Mouse (Mus musculus) kidney, postnatal 4 days (tissue): ENCODE results near the gene Rabgap1l.
"Not testable (repeated sequence)": the region's sequence is repeated elsewhere in the genome, so short reads cannot be mapped to it uniquely, and the experiment has no call there.

ENCODE experiments used
- DNase-seq, 2 experiments: peaks; one replicate each; pipeline ENCODE4 v3.0.0; 2021; ENCODE audit warnings: mixed read lengths in 2 of 2

Gene Rabgap1l

GRCm38 (mm10) chr1:160692224-160693093 lies 100.6 kb downstream of the Rabgap1l start:
- DNase-seq = no peak

DNA sequence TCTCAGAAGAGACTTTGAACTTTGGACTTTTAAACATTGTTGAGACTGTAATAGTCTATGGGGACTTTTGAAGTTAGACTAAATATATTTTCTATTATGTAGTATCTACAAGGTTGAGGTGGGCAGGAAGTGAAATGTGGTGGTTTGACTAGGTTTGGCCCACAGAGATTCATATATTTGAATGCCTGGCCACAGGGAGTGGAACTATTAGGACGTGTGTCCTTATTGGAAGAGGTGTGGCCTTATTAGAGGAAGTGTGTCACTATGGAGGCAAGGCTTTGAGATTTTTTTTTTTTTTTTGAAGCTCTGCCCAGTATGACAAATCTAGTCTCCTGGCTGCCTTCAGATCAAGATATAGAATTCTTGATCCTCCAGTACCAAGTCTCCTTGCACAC lies 101.8 kb downstream of the Rabgap1l start:
- no peak for DNase-seq

DNA sequence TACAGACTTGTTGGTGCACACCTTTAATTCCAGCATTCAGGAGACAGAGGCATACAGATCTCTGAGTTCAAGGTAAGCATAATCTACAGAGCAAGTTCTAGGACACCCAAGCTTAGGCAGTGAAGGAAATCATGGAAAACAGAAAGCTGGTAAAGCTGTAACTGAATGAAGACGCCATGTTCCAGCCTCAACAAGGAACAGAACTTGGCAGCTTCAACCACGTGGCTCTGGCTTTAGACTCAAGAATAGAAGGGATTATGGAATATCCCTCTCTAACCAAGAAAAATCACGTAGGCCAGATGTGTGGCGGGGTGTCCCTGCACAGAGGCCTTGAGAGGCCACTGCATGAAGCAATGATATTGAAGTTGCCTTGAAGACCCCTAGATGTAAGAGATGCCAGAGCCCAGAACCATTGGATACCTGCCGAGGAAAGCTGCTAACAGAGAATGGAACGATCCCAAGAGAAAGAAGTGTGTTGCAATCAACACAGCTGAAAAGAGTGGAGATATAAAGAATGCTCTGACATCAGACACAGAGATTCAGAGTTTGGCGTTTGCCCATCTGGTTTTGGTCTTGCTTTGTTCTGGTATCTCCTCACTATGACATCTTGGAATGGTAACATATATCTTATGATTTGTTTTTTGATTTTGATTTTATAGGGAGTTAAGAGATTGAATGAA lies 102.4 kb downstream of the Rabgap1l start:
- DNase-seq = no peak

DNA sequence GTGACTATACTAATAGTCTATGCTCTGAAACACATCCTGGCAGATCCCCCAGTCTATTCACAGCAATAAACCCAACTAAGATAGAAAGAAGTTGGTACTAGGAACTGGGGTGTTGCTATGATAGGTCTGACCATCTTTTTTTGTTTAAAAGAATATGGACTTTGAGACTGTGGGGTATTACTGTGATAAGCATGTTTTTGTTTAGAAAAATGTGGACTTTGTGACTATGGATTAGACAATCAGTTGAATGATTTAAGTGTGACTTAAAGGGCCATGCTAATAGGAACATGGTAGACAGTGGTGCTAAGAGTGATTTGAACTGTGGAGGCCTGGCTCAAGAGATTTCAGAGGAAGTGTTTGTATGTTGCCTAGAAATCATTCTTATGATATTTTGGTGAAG lies 103.5 kb downstream of the Rabgap1l start:
- no peak for DNase-seq

GRCm38 (mm10) chr1:160684251-160684650 lies 108.8 kb downstream of the Rabgap1l start:
- DNase-seq = no peak

DNA sequence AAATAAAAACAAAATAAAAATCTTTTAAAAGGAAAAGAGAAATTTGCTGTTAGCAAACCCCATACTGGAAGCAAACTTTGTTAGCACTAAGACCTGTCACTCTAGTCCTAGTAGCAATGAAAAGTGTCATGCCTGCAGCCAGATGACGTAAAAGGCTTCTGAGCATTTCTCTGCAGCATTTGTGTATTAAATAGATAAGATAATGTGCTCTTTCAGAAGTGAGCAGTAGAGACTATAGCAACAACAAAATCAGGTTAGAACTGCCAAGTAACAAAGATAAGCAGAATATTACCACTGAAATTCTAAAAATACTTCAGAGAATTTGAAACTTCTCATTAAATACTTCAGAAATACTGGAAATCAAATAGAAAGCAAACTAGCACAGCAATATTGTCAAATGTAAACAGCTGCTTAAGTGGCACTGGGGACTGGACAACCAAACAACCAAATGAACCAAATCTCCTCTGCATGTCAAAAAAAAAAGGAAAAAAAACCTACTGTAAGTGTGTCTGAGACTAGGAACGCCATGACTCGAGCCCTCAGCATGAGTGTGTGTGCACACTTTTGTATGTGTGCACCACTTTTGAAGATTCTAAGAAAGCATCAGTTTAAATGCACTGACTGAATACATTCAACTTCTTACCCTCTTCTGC lies 111.5 kb downstream of the Rabgap1l start:
- DNase-seq = no peak

DNA sequence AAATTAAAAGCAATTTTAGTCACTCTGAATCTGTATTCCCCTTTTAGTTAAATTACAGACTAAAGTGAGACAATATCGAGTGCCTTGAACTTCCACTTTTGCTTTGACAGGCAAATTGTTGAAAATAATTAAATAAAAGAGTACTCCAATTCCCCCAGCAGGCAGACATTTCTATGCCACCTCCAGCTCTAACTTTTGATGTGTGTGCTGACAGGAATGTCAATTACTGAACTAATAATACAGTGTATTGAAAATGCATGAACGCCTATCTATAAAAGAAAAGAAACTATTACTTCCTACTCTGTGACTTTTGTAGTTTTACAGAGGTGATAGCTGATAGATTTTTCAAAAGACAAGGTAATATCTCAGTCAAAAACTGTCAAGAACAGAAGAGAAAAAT lies 118.2 kb downstream of the Rabgap1l start:
- no peak for DNase-seq

GRCm38 (mm10) chr1:160672088-160672814 lies 120.8 kb downstream of the Rabgap1l start:
- DNase-seq = no peak

DNA sequence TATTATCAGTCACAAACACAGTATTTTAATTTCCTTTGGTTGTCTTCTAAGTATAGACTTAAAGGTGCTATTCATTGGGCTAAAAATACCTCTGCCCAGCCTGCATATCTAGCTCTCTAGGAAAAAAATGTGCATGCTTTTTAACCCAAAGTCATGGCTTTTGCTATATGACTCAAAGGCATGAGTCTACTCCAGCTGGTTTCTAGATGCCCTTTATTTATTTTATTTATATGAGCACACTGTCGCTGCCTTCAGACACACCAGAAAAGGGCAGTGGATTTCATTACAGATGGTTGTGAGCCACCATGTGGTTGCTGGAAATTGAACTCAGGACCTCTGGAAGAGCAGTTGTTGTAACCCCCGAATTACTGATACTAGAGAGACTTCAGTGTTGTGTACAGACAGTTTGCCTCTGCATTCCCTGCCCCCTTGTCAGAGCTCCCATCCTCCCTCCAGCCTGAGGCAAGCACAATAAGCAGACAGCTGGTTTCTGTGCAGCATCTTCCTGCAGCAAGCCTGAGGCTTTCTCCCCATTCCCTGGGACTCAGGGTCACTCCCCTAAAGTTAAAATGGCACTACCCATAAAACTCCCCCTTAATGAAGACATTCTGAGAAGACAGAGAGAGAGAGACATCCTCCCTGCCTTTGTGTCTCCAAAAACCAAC lies 137.1 kb downstream of the Rabgap1l start:
- DNase-seq = peak in 1 of 2 experiments; percentile 7

DNA sequence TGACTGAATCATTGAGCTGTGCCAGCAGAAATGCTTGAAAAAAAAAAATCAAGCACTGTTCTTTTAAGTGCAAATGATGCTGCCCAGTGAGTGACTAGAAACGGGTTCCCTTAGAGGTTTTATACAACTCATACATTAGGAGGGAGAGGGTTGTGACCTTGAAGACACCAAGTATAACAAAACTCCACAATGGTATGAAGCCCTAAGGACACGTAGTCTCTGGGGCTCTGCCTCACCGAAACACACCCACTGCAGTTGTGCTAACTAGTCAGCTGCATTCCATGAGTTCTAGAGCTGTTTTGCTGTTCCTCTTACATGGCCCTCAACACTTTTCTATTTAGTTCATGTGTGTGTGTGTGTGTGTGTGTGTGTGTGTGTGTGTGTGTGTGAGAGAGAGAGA lies 141.3 kb downstream of the Rabgap1l start:
- DNase-seq = no peak

- no peak for DNase-seq
Measured at GRCm38 (mm10) chr1:160645416-160645815, 147.6 kb downstream of the Rabgap1l start.

DNA sequence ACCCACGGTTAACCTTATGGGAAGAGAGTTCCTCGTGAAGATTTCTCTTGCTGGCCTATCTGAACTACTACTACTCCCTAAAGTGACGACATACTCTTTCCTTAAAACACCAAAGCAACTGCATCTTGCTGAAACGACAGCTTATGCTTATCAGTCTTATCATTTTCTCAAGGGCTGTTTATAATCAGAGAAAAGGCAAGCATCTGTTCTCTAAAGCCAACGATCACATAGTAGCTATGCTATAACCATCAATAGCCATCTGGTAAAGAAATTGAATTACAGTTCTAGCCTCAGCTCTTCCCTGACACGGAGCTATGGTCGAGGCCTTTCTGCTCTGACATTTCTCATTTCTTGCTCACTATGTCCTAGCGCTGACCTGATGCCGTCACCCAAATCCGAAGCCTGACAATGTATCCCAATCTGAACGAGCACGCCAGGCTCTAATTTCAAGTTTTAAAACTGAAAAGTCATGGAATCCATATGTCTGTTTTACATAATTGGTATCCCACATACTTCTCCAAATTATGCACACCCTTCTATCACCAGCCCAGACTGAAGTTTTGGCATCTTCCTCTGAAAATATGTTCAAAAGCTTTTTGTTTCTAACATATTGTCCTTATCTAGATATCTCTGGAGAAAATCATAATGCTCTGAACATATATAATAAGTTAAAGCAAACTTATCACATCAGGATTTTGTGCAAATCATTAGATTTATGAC lies 164.6 kb downstream of the Rabgap1l start:
- DNase-seq = no peak

DNA sequence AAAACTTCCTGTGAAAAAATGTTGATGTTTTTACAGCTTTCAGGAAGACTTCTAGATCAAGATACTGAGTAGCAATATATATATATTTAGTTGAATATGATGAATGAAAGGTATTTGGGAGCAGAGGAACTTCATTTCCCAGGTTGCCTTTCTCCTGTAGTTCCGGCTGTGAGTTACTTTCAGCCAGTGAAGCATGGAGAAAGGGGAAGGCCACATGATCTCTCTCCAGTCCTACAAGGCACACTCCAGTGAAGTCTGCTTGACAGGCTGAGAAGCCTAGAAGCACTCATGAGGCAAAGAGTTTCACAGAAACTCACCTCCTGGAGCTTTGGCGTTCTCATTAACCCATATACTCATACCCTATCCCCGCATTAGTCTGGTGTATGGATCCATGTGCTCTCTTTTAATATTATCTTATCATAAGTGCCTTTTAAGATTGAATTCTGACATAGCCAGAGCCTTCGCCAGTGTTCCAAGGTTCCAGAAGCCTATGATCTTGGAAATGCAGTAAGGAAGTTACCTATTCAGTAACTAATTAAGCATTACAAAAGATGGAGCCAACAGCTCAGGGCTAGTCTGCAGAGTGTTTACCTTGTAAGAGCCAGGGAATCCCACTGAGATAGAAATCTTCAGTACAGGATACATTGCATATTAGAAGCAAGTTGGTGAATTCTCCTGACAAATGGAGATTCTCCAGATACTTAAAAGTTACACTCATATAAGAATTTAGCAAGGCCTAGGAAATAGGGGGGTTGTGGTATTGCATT lies 168.5 kb downstream of the Rabgap1l start:
- DNase-seq = not testable (repeated sequence)

DNA sequence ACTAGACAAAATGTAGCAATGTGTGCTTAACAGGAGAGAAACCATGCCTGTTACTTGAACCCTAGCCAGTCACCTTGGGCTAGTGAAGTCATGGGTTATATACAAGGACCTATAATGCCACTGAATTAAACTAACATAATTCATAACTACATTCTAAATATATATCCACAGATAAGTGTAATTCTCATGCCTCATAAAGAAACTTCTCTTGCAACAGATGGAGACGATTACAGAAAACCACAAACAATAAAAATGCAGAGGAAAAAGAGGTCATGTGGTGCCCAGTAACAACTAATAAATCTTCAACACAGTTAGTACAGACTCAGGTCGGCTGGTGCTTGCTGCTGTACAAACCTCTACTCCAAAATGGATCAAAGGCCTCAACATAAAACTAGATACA lies 174.8 kb downstream of the Rabgap1l start:
- DNase-seq = no peak

DNA sequence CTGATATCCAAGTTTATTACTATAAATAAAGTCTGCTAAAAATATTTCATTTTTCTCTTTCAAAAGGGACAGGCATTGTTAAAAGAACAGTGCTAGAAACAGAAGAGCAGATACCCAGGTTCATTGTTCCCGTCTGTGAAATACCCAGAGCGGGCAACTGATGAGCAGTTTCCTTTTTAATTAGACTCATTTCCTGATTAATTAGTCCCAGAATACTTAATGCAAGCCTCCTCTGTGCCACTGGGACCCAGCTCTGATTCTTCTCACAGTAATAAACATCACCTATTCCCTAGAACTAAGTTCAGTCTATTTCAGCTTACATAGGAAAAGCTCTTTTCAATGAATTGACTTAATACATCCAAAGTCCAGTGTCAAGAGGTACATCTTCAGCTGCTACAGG lies 186.6 kb downstream of the Rabgap1l start:
- no peak for DNase-seq

DNA sequence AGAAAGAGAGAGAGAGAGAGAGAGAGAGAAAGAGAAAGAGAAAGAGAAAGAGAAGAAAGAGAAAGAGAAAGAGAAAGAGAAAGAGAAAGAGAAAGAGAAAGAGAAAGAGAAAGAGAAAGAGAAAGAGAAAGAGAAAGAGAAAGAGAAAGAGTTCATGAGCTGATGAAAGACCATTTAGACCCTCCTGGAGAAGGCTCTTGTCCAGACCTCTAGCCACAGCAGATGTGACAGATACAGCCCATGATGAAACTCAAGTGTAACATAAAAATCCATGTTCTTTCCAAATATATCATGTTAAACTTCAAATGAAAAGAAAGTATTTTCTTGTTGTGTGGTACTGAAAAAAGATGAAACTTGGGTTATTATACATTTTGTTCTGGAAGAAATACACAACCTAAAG lies 189.7 kb downstream of the Rabgap1l start:
- DNase-seq = not testable (repeated sequence)

DNA sequence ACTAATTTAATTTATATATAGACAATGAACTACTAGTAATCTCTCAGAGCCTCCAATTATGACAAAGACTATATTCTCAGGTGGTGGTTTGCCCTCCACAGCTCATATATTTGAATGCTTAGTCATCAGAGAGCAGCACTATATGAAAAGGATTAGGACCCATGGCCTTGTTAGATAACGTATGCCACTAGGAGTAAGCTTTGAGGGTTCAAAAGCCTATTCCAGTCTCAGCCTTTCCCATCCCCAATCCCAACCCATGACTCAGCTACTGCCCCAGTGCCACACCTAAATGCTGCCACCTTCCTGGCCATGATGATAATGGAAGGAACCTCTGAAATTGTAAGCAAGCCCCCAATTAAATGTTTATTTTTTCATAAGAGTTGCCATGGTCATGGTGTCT lies 195.6 kb downstream of the Rabgap1l start:
- DNase-seq = no peak

- no peak for DNase-seq
Measured at GRCm38 (mm10) chr1:160596948-160597270, 196.1 kb downstream of the Rabgap1l start.

- no peak for DNase-seq
Measured at GRCm38 (mm10) chr1:160596252-160596947, 196.6 kb downstream of the Rabgap1l start.

DNA sequence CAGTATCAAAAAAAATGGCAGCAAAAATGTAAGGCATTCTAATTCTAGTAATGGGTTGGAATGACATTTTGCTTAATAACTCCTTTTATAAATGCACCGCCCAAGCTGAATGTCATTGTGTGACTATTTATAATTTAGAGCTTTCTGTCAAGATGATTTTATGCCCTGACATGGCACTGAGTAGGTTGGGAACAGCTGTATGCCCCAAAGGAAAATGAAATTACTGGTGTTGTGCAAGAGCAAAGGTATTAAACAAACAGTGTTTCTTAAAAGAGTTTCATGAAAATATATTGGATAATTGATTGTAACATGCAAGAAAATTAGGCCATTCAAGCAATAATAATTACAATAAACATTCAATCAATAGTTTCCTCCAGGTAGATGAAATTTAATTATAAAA lies 198.4 kb downstream of the Rabgap1l start:
- DNase-seq = no peak

DNA sequence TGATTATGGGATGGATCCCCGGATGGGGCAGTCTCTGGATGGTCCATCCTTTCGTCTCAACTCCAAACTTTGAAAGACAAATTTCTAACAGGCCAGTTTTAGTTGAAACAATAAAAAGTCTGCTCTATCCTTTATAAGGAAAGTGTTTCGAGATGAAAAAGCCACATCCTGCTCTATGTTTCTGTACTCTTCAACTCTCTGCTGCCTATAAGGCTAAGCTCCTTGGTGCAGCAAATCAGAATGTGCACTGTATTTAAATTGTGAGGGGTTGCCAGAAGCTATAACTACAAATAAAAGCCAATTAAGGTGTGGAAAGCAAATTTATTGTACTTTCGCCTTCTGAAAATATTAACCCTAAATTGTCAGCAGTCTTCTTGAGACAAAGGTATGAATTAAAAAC lies 198.9 kb downstream of the Rabgap1l start:
- no peak for DNase-seq
